Mouse (Mus musculus) MN1 (cell line): ENCODE measurements around the gene Zfp710.
"Not testable (repeated sequence)": the region's sequence is repeated elsewhere in the genome, so short reads cannot be mapped to it uniquely, and the experiment has no call there.

Experiments
- DNase-seq: peaks from one replicate; pipeline ENCODE4 v3.0.0-alpha.2; 2016; ENCODE audit warnings: low spot score

Zfp710 gene

DNA sequence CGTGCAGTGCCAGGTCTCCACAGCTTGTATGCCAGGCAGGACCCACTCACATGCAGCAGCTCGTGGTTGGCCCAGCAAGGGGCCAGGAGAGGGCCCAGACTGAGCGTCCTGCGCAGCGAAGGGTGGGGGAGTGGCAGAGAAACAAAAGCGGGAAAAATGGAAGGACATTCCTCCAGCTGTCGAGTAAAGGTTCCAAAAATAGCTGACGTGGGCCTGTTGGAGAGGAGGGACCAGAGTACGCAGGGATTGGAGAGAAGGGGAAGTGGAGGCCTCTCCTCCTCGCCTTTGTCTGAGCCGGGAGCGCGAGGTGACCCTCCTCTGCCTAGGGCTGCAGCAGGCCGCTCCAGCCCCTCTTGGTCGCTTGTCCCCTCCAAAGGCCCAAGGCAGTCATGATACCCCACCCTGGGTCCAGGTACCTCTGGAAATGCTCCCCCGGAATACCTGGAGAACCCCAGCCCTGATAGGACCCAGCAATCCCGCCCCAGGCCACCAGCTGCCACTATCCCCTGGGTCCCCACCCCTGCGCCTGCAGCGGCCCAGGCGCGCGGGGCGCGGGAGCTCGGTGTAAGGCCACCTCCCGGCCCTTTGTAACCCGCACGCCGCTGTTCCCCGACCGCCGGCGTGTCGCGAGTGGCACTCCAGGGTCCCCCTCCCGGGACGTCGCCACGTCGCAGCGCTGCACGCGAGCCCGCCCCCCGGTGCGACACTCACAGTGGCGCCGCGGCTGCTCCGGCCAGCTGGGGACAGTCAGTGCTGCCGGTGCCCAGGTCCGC is 90.0 kb downstream of the Zfp710 start:
- peak; percentile 60 for DNase-seq

DNA sequence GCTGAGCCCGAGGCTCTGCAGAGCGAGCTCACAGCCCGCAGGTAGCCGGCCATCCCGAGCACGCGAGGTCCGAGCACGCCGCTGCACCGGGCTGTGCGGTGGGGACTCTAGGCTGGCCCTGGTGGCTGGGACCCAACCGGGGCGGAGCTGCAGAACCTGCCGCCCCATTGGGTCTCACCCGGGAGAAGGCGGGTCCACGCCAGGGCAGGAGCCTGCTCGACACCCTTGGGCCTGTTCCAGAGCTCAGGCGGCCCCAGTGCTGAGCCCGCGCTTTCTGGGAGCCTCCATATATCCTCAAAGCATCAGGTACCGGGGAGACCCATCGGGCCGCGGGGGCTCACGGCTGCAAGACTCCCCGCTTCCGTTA is 90.6 kb downstream of the Zfp710 start, which contains the start of gene Idh2:
Gene Idh2 (minus strand): TSS at position 169 of the 367 bp plus-strand sequence.
- peak; percentile 88 for DNase-seq

GRCm38 (mm10) chr7:80116158-80116557 is 91.5 kb downstream of the Zfp710 start:
- DNase-seq, result no peak

DNA sequence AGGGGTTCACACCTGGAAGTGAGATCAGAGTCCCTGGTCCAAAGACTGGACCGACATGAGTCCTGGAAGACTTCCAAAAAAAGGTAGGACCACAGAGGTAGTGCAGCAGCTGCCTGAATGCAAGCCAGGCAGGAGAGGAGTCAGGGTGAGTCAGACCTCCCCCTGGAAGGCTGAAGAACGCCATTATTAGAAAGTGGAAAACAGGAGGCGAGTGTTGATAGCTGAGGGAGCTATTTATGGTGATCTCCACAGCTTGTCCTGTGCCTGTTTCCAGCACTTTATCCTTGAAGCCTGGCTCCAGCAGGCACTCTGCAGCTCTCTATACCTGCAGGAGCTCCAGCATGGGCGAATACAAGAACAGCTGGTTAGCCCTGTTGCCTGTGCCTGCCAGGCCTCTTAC is 94.6 kb downstream of the Zfp710 start:
- no peak for DNase-seq

DNA sequence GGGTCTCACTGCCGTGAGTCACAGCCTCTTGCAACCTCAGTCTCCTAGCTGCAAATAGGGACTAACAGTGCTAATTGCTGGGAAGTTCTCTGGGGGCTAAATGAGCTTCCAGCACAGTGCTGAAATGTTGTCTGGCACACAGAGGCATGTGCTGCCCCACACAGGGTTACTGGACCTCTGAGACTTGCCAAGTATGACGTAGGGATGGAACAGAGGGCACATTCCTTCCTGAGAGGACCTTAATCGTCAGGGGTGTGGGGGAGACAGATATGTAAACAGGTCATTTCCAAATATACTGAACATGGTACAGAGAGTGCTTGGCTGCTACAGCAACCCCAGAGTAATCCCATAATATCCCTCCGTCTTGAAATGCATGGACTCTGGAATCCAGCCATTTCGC is 96.5 kb downstream of the Zfp710 start:
- DNase-seq, result peak; percentile 32

DNA sequence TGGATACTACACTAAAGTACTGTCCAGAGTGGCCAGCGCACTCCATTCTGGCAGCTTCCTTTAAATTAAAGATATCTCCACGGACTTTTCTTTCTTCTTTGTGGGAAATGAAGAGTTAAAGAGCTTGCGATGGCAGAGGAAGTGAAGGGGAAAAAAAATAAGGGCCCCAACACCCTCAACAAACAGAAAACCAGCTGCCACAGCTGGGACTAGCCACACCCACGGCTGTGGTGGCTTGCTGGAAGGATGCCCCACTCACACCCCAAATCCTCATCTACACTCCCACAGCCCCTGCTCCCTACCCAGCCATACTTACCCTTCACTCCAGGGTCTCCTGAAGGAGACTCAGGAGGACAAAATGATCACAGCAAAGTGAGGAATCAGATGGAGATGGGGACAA is 98.5 kb downstream of the Zfp710 start:
- DNase-seq, result no peak

DNA sequence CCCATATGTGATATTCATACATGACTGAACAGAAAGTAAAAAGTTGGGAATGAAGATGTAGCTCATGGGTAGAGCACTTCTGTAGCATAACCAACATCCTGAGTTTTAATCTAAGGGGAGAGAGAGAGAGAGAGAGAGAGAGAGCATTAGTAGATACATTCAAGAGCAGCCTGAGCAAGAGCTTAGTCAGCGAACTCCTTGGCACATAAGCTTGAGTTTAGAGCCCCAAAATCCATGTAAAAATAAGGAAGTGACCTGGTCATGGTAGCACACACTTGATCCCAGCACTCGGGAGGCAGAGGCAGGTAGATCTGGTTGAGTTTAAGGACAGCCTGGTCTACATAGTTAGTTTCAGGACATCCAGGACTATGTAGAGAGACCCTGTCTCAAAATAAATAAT is 99.1 kb downstream of the Zfp710 start:
- no peak for DNase-seq

GRCm38 (mm10) chr7:80129278-80129677 is 104.7 kb downstream of the Zfp710 start:
- no peak for DNase-seq

GRCm38 (mm10) chr7:80130344-80131055 is 105.9 kb downstream of the Zfp710 start:
- no peak for DNase-seq

- DNase-seq, result not testable (repeated sequence)
Observed at GRCm38 (mm10) chr7:80131315-80131714, 106.7 kb downstream of the Zfp710 start.

- DNase-seq, result peak; percentile 47
Observed at GRCm38 (mm10) chr7:80132541-80132940, 107.9 kb downstream of the Zfp710 start.

DNA sequence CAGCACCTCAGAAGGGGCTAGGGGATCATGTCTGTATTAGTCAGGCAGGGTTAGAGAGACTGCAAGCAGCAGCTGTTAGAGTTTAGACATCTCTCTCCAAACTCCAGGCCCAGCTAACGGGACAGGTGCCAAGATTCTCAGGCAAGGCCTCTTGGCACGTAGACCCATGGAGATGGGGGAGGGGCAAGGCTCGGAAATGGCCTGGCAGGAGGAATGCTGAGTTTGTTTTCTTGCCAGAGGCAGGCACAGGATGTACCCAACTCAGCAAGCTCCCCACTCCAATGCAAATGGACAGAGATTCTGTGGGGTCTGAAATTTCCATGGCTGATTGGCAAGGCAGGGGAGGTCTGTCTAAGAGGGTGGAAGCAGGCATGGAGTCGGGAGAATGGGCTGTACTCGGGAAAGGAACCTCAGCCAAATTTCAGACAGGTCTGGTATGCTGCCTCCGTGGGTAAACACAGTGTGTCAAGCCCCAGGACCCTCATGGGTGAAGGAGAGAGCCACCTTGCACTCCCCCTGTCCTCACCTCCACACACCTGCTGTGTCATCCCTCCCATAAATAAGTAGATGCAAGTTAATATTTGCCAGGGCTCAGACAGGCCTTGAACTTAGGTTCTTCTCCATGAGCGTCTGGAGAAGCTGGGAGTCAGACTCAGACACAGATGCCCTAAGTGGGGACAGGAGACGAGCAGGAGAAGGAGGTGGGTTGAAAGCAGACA is 110.0 kb downstream of the Zfp710 start:
- peak; percentile 91 for DNase-seq

GRCm38 (mm10) chr7:80135173-80135532 is 110.5 kb downstream of the Zfp710 start:
- no peak for DNase-seq

GRCm38 (mm10) chr7:80138375-80138774 is 113.8 kb downstream of the Zfp710 start:
- no peak for DNase-seq

DNA sequence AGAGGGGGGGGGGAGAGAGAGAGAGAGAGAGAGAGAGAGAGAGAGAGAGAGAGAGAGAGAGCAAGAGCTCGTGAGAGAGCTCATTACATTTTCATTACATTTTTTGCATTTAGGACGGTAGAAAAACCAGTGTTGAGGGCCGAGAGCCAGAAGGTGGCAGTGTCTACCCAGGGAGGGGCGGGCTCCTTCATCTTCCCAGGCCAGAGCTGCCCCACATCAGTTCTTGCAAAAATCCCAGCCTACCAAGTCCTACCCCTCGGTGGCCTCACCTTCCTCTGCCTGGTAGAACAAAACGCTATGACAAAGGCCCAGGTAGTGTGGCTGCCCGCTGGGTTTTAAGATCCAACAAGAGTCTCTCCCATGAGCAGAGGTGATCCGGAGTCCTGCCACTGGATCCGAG is 116.2 kb downstream of the Zfp710 start:
- DNase-seq, result peak; percentile 75
